Mouse (Mus musculus): ENCODE data around the gene Col8a2. TPM values are rescaled to one million over a fixed set of nuclear protein-coding genes. Genes with fewer than 3 reads are reported as not detected.

Gene Col8a2
- polyA plus RNA-seq, 1 experiment from 2014 or later = 42.7 TPM

DNA sequence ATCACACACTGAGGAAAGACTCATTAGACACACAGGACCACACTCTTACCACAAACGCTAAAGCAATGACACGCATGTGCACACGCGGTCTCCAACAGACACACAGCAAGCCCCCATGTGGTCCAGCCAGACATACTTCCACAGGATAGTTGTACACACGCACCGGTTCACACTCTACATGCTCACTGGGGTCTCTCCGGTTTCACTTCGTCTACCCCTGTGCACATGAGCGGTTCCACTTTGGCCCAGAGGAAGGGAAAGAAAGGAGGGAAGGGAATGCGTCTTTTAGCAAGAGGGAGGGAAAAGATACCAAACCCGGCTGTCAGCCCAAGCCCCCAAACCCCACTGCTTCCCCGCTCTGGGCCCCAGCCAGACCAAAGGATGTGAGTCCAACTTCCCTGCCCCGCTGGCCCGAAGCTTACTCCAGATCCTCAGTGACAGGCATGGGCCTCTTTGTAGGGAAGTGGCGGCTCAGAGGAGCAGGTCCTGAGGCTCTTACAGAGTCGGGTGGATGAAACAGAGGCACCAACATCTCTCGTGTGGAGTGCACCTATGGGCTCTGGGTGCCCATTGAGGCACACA, 1.6 kb downstream of the Col8a2 start:
- Histone ChIP-seq H3K36me3 (0 out of 2 replicates have a peak, but pooled peaks cover 4% of the 10 kb centered on the region), H3K4me2 (replicated peaks) (peak overlapping the region; percentile 73), H3K27me3 (peaks cover 66% of the 10 kb centered on the region), H3K4me3 (peak overlapping the region; percentile 59), H3K27ac (peak overlapping the region; percentile 40; the same call in 1 of the 2 replicates), H3K9ac (peak overlapping the region; percentile 79; the same call in 1 of the 2 replicates), H3K9me3 (peaks cover 6% of the 10 kb centered on the region; the same call in 1 of the 2 replicates), H3K4me1 (peaks cover 58% of the 10 kb centered on the region)
- ATAC-seq (ENCODE audit: low FRiP score, low read depth) = no peak
- 35% methylated on average over 17 of the region's 17 CpGs for WGBS

DNA sequence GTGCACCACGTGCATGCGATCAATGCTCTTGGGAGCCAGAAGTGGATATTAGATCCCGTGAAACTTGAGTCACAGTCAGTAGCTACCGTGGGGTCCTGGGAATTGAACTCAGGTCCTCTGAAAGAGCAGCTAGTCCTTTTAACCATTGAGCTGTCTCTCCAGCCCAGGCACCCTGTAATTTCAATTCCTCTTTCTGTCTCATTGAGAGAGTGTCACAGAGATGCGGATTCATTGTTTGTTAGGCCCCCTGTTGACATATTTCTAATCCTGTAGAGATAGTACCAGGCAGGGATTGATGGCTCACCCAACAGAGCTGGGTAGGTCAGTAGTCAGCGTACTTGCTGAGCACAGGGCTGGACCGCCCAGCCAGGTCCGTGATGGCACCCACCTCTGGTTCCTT, 3.7 kb downstream of the Col8a2 start:
- H3K36me3 ChIP-seq = 0 out of 2 replicates have a peak, but pooled peaks cover 4% of the 10 kb centered on the region
- H3K9me3 ChIP-seq = peaks cover 6% of the 10 kb centered on the region; the same call in 1 of the 2 replicates
- peak overlapping the region; percentile 10; the same call in 1 of the 2 replicates for H3K27ac ChIP-seq
- peaks cover 55% of the 10 kb centered on the region for H3K4me1 ChIP-seq
- H3K4me3 ChIP-seq = no peak overlapping the region
- ATAC-seq (ENCODE audit: low FRiP score, low read depth) = no peak
- H3K9ac ChIP-seq = no peak overlapping the region; the same call in 1 of the 2 replicates
- 75% methylated on average over 8 of the region's 8 CpGs for WGBS
- peaks cover 55% of the 10 kb centered on the region for H3K27me3 ChIP-seq
- no peak overlapping the region for H3K4me2 ChIP-seq (replicated peaks)

DNA sequence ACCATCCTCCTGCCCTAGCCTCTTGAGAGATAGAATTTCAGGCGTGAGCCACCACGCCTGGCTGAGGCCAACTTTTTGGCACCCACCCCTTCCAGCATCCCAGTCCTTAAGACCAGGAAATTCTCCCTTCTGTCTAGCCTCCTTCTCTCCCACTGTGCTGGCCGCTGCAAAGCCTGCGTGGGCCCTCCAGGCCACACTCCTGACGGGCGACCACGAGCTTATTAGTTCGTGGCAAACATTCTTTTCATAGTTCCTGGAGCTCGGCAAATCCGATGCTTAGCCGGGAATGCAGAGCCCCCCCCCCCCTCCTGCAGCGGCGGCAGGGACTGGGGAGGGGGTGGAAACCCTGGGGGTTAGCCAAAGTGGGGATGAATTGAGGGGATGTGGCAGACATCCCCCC, 4.6 kb downstream of the Col8a2 start:
- ATAC-seq (ENCODE audit: low FRiP score, low read depth) = 0 out of 2 replicates have a peak, but pooled peaks have one; percentile 9
- H3K27ac ChIP-seq = peak overlapping the region; percentile 67
- H3K4me3 ChIP-seq = peak overlapping the region; percentile 7; the same call in 1 of the 2 replicates
- 0 out of 2 replicates have a peak, but pooled peaks cover 4% of the 10 kb centered on the region for H3K36me3 ChIP-seq
- WGBS = 8% methylated on average over 11 of the region's 13 CpGs
- H3K4me2 ChIP-seq (replicated peaks) = peak overlapping the region; percentile 38
- peaks cover 58% of the 10 kb centered on the region for H3K4me1 ChIP-seq
- H3K9me3 ChIP-seq = no peaks in the 10 kb centered on the region; the same call in 1 of the 2 replicates
- peaks cover 50% of the 10 kb centered on the region for H3K27me3 ChIP-seq
- H3K9ac ChIP-seq = peak overlapping the region; percentile 54

DNA sequence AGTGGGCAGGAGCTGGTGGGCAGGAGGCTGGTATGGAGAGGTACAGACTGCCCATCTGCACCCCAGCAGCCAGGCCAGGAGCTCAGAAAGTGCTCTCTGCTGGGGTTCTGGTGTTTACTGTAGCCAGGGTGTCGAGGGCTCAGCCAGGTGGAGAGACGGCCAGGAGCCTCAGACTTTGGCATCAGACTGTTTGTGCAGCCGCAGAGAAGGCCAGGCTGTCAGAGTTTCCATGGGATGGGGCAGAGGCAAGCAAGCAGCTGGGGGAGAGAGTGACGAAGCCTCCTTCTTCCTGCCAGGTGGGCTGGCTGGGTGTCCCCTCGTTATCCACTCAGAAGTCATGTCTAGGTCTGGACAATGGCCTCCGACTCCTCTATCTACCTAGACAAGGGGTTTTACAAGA, 8.6 kb downstream of the Col8a2 start:
- no peaks in the 10 kb centered on the region for H3K9me3 ChIP-seq
- H3K27me3 ChIP-seq = peaks cover 33% of the 10 kb centered on the region
- H3K4me2 ChIP-seq (replicated peaks) = no peak overlapping the region
- 63% methylated on average over 6 of the region's 6 CpGs for WGBS
- 0 out of 2 replicates have a peak, but pooled peaks cover 9% of the 10 kb centered on the region for H3K36me3 ChIP-seq
- no peak overlapping the region for H3K27ac ChIP-seq
- no peak overlapping the region for H3K9ac ChIP-seq
- H3K4me1 ChIP-seq = peaks cover 47% of the 10 kb centered on the region
- ATAC-seq (ENCODE audit: low FRiP score, low read depth) = no peak
- H3K4me3 ChIP-seq = no peak overlapping the region

DNA sequence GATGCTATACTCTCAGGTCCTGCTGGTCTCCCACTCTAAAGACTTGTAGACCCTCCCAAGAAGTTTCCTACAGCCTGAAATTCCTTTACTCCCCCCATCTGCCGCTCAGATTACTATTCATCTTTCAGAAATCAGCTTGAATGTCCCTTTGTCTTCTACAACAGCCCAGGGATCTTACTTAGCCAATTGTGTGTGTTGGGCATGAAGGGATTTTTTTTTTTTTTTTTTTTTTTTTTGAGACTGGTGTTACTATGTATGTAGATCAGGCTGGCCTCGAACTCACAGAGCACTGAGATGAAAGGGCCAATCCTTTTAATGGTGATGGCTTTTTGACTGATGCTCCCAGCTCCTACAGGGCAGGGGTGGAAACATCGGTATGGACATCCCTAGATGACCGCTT, 9.3 kb downstream of the Col8a2 start:
- H3K4me1 ChIP-seq = peaks cover 48% of the 10 kb centered on the region
- H3K4me3 ChIP-seq = no peak overlapping the region
- 0 out of 2 replicates have a peak, but pooled peaks cover 9% of the 10 kb centered on the region for H3K36me3 ChIP-seq
- H3K27ac ChIP-seq = no peak overlapping the region
- H3K27me3 ChIP-seq = peaks cover 36% of the 10 kb centered on the region
- H3K9me3 ChIP-seq = no peaks in the 10 kb centered on the region
- H3K9ac ChIP-seq = no peak overlapping the region
- no peak for ATAC-seq (ENCODE audit: low FRiP score, low read depth)
- WGBS = 45% methylated on average over 4 of the region's 4 CpGs
- H3K4me2 ChIP-seq (replicated peaks) = peak overlapping the region; percentile 72

DNA sequence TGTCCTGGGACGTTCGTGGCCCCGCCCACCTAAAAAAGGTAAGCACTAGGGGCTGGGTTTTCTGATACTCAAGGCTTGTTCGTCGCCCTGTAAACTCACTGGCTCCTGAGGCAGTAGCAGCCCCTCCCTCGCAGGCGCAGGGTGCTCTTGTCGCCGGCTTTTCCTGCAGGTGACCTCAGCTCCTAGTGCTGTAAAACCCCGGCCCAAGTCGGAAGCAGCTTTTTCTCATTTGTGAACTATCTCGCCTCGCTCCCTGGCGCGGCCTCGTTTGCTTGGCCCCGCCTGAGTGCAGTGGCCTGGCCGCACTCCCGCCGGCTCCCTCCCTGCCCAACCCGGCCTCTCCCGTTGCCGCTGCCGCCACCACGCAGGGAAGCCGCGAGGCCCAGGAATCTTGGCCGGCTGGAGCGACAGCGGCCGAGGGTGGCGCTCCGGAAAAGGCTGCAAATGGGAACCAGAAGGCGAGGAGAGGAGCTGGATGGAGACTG, 10.1 kb downstream of the Col8a2 start:
- 0% methylated on average over 34 of the region's 34 CpGs for WGBS
- ATAC-seq (ENCODE audit: low FRiP score, low read depth) = peak; percentile 12; the same call in 1 of the 2 replicates
- Histone ChIP-seq H3K9ac (peak overlapping the region; percentile 63), H3K27ac (peak overlapping the region; percentile 72), H3K4me2 (replicated peaks) (peak overlapping the region; percentile 72), H3K9me3 (no peaks in the 10 kb centered on the region), H3K4me3 (peak overlapping the region; percentile 38), H3K27me3 (peaks cover 42% of the 10 kb centered on the region), H3K4me1 (peaks cover 48% of the 10 kb centered on the region), H3K36me3 (0 out of 2 replicates have a peak, but pooled peaks cover 9% of the 10 kb centered on the region)

DNA sequence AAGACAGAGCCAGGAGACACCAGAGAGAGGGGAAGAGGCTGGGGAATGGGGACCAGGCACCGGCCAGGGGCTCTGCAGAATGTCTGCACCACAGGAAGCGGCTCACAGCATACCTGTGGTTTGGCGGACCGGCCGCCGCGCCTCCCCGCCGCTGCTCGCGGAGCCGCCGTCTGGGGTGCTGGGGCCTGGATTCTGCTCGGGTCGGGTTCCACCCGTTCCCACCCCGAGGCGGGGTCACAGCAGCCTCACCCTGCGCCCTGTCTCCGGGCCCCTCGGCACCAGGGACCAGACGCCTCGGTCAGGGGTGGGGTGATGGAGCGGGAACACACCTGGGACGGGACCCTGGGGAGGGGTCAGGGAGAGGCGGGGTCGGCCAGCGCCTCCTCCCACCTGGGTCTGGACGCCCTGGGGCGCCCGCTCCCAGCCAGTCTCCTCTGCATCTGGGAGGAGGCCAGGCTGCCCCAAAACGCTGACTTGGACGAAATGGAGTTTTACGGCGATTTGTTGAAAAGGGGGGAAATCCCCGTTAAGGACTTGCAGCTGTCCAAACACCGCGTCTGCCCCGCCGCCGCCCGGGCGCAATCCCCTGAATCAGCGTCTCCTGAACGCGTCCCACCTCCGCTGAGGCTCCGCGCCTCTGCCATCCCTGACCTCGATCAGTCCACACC, 14.5 kb downstream of the Col8a2 start:
- Histone ChIP-seq H3K4me1 (peaks cover 45% of the 10 kb centered on the region), H3K27ac (peak overlapping the region; percentile 76), H3K27me3 (peaks cover 51% of the 10 kb centered on the region), H3K9me3 (0 out of 2 replicates have a peak, but pooled peaks cover 6% of the 10 kb centered on the region), H3K36me3 (0 out of 2 replicates have a peak, but pooled peaks cover 5% of the 10 kb centered on the region), H3K4me3 (peak overlapping the region; percentile 44), H3K4me2 (replicated peaks) (peak overlapping the region; percentile 82), H3K9ac (peak overlapping the region; percentile 57)
- peak; percentile 52 for ATAC-seq (ENCODE audit: low FRiP score, low read depth)
- 1% methylated on average over 50 of the region's 50 CpGs for WGBS

DNA sequence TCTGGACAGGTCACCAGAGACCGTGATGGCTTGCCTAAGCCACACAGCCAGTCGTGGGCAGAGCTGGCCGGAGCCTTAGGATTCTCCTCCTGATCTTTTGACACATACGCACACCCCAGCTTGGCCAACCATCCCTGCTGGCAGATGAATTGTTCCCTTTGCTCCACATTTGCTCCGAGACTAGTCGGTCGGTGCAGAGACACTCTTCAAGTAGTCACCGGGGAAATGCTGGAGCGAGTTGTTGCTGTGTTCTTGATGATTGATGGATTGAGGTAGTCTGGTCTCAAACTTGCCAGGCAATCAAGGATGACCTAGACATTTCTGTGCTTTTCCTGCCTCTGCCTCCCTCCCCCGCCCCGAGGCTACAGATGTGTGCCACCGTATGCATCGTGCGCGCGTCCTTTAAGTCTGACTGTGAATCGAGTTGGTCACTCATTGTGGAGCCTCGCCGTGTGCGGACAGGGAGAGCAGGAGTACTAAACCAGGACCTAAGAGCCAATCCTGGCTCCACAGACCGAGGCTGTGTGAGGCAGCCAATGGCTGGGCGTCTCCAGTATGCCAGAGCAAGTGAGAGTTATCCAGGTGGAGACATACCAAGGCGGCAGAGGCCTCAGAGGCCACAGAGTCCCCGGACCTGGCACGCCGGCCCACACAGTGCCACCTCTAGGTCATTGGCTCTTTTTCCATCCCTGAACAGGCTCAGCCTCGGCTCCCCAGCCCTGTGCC, 15.2 kb downstream of the Col8a2 start:
- Histone ChIP-seq H3K36me3 (0 out of 2 replicates have a peak, but pooled peaks cover 5% of the 10 kb centered on the region), H3K9me3 (0 out of 2 replicates have a peak, but pooled peaks cover 7% of the 10 kb centered on the region), H3K9ac (peak overlapping the region; percentile 57), H3K4me3 (peak overlapping the region; percentile 44), H3K27me3 (peaks cover 51% of the 10 kb centered on the region), H3K4me1 (peaks cover 38% of the 10 kb centered on the region), H3K4me2 (replicated peaks) (peak overlapping the region; percentile 82), H3K27ac (peak overlapping the region; percentile 76)
- WGBS = 6% methylated on average over 27 of the region's 27 CpGs
- ATAC-seq (ENCODE audit: low FRiP score, low read depth) = peak; percentile 6; the same call in 1 of the 2 replicates

DNA sequence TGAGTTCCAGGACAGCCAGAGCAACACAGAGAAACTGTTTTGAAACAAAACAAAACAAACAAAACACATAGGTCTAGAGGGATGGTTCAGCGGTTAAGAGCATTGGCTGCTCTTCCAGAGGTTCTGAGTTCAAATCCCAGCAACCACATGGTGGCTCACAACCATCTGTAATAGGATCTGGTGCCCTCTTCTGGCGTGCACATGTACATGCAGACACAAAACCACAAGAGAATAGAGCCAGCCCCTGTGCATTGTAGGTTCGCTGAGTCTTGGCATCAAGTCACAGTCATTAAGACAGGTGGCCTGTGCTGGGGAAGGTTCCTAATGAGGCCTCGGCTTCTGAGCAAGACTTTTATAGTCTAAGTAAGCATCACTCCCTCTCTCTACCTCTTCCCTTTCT, 17.3 kb downstream of the Col8a2 start:
- WGBS = 52% methylated on average over 4 of the region's 4 CpGs

DNA sequence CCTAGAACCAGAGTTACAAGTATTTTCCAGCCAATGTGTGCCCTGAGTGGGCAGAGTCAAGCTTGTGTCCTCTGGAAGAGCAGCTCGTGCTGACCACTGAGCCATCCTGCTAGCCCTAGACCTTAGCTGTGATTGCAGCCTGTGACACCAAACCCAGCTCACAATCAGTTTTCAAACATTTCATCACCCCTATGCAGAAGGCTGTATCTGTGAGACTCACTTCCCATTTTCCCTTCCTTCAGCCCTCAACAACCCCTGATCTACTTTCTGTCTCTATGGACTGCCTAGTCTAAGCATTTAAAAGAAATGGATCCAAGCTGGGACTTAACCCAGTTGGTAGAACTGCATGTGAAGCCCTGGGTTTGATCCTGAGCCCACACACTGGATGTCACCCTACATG, 18.8 kb downstream of the Col8a2 start:
- WGBS = 93% methylated on average over 1 of the region's 1 CpGs
- H3K4me1 ChIP-seq = peaks cover 33% of the 10 kb centered on the region
- peaks cover 27% of the 10 kb centered on the region for H3K27me3 ChIP-seq
- H3K9me3 ChIP-seq = 0 out of 2 replicates have a peak, but pooled peaks cover 7% of the 10 kb centered on the region
- 0 out of 2 replicates have a peak, but pooled peaks cover 5% of the 10 kb centered on the region for H3K36me3 ChIP-seq
- no peak for ATAC-seq (ENCODE audit: low FRiP score, low read depth)
- H3K4me3 ChIP-seq = no peak overlapping the region
- no peak overlapping the region for H3K9ac ChIP-seq
- no peak overlapping the region for H3K4me2 ChIP-seq (replicated peaks)
- no peak overlapping the region for H3K27ac ChIP-seq

More for the DNA sequence above, 17.3 kb downstream of the Col8a2 start:
- Histone ChIP-seq H3K36me3 (no peaks in the 10 kb centered on the region), H3K9ac (no peak overlapping the region), H3K4me2 (replicated peaks) (no peak overlapping the region), H3K27me3 (peaks cover 37% of the 10 kb centered on the region), H3K27ac (no peak overlapping the region), H3K4me1 (peaks cover 28% of the 10 kb centered on the region), H3K9me3 (0 out of 2 replicates have a peak, but pooled peaks cover 7% of the 10 kb centered on the region), H3K4me3 (no peak overlapping the region)
- ATAC-seq (ENCODE audit: low FRiP score, low read depth) = no peak

DNA sequence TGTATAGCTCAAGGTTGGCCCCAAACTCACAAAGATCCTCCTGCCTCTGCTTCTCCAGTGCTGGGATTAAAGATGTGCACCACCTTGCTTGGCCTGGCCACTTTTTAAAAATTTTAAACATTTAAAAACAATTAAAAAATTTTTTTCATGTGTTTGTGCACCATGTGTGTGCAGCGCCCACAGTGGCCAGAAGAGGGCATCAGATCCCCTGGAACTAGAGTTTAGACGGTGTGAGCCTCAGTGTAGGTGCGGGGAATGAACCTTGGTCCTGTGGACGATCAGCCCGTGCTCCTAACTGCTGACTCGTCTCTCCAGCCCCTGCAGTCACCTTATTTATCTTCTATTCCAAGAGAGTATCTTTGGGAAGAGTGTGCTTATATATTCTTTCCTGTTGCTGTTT, 19.5 kb downstream of the Col8a2 start:
- Histone ChIP-seq H3K4me2 (replicated peaks) (no peak overlapping the region), H3K27me3 (peaks cover 21% of the 10 kb centered on the region), H3K9me3 (0 out of 2 replicates have a peak, but pooled peaks cover 7% of the 10 kb centered on the region), H3K27ac (no peak overlapping the region), H3K36me3 (0 out of 2 replicates have a peak, but pooled peaks cover 5% of the 10 kb centered on the region), H3K4me1 (peaks cover 26% of the 10 kb centered on the region), H3K9ac (no peak overlapping the region), H3K4me3 (no peak overlapping the region)
- ATAC-seq (ENCODE audit: low FRiP score, low read depth) = no peak
- 87% methylated on average over 6 of the region's 6 CpGs for WGBS

Data from limb, embryonic 13.5 days (tissue).